Mouse (Mus musculus) lung, postnatal 0 days (tissue): ENCODE measurements around the gene Olfr985.

Experiments used
- CTCF ChIP-seq: IDR thresholded peaks from 2 replicates; pipeline ENCODE4 v1.5.1; 2016; ENCODE audit warnings: antibody characterized with exemption, mild to moderate bottlenecking
- EP300 ChIP-seq: IDR thresholded peaks from 2 replicates; pipeline ENCODE4 v1.6.1; 2016; ENCODE audit warnings: antibody characterized with exemption, mild to moderate bottlenecking, control low read depth

DNA sequence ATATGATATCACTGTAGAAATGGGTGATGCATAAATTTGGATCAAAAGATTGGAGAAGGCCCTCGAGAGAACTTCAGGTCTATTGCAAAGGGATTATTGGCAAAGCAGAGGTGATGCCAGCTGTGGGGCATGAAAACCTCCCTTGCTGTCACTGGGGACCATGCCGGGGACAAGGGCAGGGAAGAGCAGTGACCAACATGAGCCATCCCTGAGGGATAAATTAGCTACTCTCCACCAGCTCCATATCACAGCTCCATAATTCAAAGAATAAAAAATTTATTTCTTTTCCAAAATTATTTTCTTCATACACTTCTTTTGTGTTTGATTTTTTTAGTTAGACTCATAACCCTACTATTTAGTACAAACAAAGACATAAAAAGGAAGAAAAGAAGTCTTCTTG, 15.9 kb downstream of the Olfr985 start, which contains the start of gene Olfr984:
- no peak for TF ChIP-seq CTCF
- TF ChIP-seq EP300 = no peak
